Mouse (Mus musculus) neural tube, embryonic 11.5 days (tissue): Measurements from ENCODE around the gene Gm11027. TPM values are rescaled to one million over a fixed set of nuclear protein-coding genes. Genes with fewer than 3 reads are reported as not detected.
A peak's percentile ranks its signal among the peaks of the same experiment; 100 is the strongest.

Source experiments
- ATAC-seq: fragments of 200-750 bp; cut with Nextera tagmentation; 2 replicates; pipeline ENCODE4 v1.8.0; 2017; ENCODE audit warnings: moderate number of reproducible peaks, mild to moderate bottlenecking, moderate TSS enrichment, moderate library complexity; ENCODE audit not compliant: insufficient read depth, low FRiP score, low TSS enrichment
- DNase-seq: peaks from one replicate; pipeline ENCODE4 v3.0.0-alpha.2; 2015; ENCODE audit warnings: low spot score
- H3K27ac ChIP-seq: fragments of 300-500 bp; sonication (generic); 2 replicates; pipeline ENCODE4 v1.5.1; 2014; ENCODE audit warnings: low read depth, mild to moderate bottlenecking, low read length
- H3K27me3 ChIP-seq: fragments of 300-500 bp; sonication (generic); 2 replicates; pipeline ENCODE4 v1.6.1; 2014; ENCODE audit warnings: mild to moderate bottlenecking, low read length, mixed read lengths; ENCODE audit not compliant: control insufficient read depth, insufficient read depth
- H3K36me3 ChIP-seq: fragments of 300-500 bp; sonication (generic); 2 replicates; pipeline ENCODE4 v1.6.1; 2014; ENCODE audit warnings: mild to moderate bottlenecking, low read length, moderate library complexity, mixed read lengths; ENCODE audit not compliant: control insufficient read depth, insufficient read depth
- H3K4me1 ChIP-seq: fragments of 300-500 bp; sonication (generic); 2 replicates; pipeline ENCODE4 v1.6.1; 2014; ENCODE audit warnings: low read length, mixed read lengths; ENCODE audit not compliant: control insufficient read depth, insufficient read depth
- H3K4me2 ChIP-seq: fragments of 300-500 bp; sonication (generic); 2 replicates; pipeline ENCODE4 v1.6.1; 2014; ENCODE audit warnings: low read depth, mild to moderate bottlenecking, moderate library complexity
- H3K4me3 ChIP-seq: fragments of 300-500 bp; sonication (generic); 2 replicates; pipeline ENCODE4 v1.5.1; 2014; ENCODE audit warnings: low read depth, low read length
- H3K9ac ChIP-seq: fragments of 300-500 bp; sonication (generic); 2 replicates; pipeline ENCODE4 v1.6.1; 2014; ENCODE audit warnings: mild to moderate bottlenecking, low read length
- H3K9me3 ChIP-seq: fragments of 300-500 bp; sonication (generic); 2 replicates; pipeline ENCODE4 v1.6.1; 2016; ENCODE audit warnings: low read length; ENCODE audit not compliant: control insufficient read depth
- WGBS: fragments of 180-500 bp; shearing (Covaris S2); extraction: QIAGEN DNeasy Blood & Tissue Kit; methylation state at CpG from one replicate; pipeline ENCODE4 v1.1.7; 2014; 5-methylcytosine and 5-hydroxymethylcytosine counted together
- polyA plus RNA-seq: library from polyadenylated mRNA; unstranded; fragments of >200 nt; fragmentation: Nextera tagmentation; extraction: Ambion mirVana; gene quantifications from 2 replicates; pipeline ENCODE4 v1.2.1, GENCODE M21; 2014

Gene Gm11027
- polyA plus RNA-seq, 1 experiment from 2014 or later: not detected

DNA sequence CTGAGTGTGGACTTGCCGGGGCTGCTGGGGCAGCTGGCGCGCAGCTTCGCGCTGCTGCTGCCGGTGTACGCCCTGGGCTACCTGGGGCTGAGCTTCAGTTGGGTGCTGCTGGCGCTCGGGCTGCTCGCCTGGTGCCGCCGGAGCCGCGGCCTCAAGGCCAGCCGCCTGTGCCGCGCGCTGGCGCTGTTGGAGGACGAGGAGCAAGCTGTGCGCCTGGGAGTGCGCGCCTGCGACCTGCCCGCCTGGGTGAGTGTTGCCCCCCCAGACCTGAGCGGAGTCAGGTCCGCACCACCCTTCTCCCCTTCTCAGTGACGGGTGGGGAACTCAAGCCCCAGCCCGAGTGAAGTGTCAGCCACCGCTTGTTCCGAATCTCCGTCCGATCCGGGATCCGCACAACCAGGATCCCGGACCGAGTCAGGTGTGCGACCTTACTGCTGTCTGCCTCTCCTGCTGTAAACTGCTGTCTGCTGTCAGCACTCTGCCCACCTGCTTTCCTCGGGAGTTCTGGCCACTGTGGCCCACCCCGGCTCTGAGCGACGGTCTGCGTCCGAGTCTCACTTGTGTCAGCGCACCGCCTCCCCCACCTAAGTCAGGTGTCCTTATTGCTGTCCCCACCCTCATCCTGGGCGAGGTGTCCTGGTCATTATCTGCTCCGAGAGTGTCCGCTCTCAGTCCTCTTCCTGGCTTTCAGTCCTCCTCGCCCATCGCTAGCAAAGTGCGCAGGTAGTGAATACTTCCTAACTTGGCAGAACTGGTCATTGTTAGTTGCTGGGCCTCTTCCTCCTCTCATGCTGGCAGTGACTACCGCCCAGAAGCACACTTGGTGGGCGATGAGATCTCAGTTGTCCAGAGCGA lies 6.5 kb downstream of the Gm11027 start:
- DNase-seq (peak; percentile 20), ATAC-seq (no peak; the same call in 1 of the 2 replicates)
- H3K36me3 ChIP-seq: no peaks in the 10 kb centered on the region
- peak overlapping the region; percentile 94 for H3K4me2 ChIP-seq
- H3K4me3 ChIP-seq: peak overlapping the region; percentile 88
- WGBS: under 1% methylated on average over 51 of the region's 55 CpGs
- H3K9me3 ChIP-seq: no peaks in the 10 kb centered on the region
- H3K4me1 ChIP-seq: no peaks in the 10 kb centered on the region
- no peaks in the 10 kb centered on the region for H3K27me3 ChIP-seq
- H3K9ac ChIP-seq: peak overlapping the region; percentile 92
- H3K27ac ChIP-seq: peak overlapping the region; percentile 87

DNA sequence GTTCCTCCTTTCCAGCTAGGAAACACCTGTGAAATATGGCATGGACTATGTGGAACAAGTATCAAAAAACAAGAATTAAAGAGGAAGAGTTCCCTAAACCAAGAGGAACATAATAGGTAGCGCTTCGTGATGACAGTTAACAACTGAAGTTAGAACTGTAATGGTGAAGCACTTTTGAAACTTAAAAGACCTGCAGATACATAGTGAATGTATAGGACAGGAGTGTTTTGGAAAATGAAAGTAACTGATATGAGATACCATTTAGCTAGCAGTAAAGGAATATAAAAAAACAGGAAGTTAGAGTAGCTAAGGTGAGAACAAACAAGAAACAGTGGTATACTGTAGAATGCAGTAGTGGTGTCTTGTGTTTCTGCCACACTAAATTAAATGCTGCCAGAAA lies 7.7 kb downstream of the Gm11027 start:
- no peak overlapping the region for H3K27ac ChIP-seq
- no peak for ATAC-seq
- no peak for DNase-seq
- no peak overlapping the region for H3K4me3 ChIP-seq
- H3K9ac ChIP-seq: no peak overlapping the region
- WGBS: 91% methylated on average over 2 of the region's 2 CpGs
- H3K4me2 ChIP-seq: no peak overlapping the region
- no peaks in the 10 kb centered on the region for H3K27me3 ChIP-seq
- no peaks in the 10 kb centered on the region for H3K4me1 ChIP-seq
- no peaks in the 10 kb centered on the region for H3K36me3 ChIP-seq
- no peaks in the 10 kb centered on the region for H3K9me3 ChIP-seq

DNA sequence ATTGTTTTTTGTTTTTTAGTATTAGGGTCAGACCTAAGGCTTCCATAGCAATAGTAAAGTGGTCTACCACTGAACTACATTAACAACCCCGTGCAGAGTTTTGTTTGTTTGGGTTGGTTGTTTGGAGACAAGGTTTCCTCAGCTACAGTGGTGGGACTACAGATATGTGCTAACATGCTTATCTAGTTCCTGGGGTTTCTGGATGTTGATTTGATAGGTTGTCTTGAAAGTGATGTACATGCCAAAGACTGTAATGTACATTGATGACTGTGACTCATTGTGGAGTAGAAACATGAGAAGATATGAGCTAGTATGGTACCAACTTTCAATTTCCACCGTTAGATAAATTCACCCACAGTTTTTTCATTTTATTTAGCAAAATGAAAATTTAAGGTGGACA lies 8.3 kb downstream of the Gm11027 start:
- no peak overlapping the region for H3K4me3 ChIP-seq
- 85% methylated on average over 2 of the region's 2 CpGs for WGBS
- no peak overlapping the region for H3K9ac ChIP-seq

DNA sequence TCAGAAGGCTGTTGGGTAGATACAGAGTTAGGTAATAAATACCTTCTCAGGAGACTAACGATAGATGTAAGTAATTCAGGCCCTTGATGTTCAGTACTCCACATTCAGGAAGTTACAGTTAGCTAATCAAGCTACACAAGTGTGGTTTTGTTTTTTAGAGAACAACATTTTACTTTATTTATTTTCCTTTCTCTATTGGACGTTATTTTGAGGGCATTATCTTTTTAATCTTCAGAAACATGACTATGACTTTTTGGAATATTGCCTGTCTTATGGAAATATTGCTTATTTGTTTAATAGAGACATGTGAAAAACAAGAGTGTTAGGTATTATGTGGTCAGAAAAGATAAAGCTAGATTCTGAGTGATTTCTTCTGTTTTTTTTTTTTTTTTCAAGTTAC lies 18.0 kb downstream of the Gm11027 start:
- H3K4me3 ChIP-seq: no peak overlapping the region
- no peaks in the 10 kb centered on the region for H3K9me3 ChIP-seq
- H3K9ac ChIP-seq: no peak overlapping the region
- DNase-seq: no peak
- no peaks in the 10 kb centered on the region for H3K36me3 ChIP-seq
- no peak overlapping the region for H3K4me2 ChIP-seq
- no peak overlapping the region for H3K27ac ChIP-seq
- no peaks in the 10 kb centered on the region for H3K4me1 ChIP-seq
- 85% methylated on average over 2 of the region's 2 CpGs for WGBS
- no peaks in the 10 kb centered on the region for H3K27me3 ChIP-seq
- no peak for ATAC-seq

More for the DNA sequence above, 8.3 kb downstream of the Gm11027 start:
- Histone ChIP-seq H3K27me3 (no peaks in the 10 kb centered on the region), H3K9me3 (no peaks in the 10 kb centered on the region), H3K4me1 (no peaks in the 10 kb centered on the region), H3K4me2 (no peak overlapping the region), H3K27ac (no peak overlapping the region), H3K36me3 (no peaks in the 10 kb centered on the region)
- DNase-seq: no peak
- ATAC-seq: no peak

DNA sequence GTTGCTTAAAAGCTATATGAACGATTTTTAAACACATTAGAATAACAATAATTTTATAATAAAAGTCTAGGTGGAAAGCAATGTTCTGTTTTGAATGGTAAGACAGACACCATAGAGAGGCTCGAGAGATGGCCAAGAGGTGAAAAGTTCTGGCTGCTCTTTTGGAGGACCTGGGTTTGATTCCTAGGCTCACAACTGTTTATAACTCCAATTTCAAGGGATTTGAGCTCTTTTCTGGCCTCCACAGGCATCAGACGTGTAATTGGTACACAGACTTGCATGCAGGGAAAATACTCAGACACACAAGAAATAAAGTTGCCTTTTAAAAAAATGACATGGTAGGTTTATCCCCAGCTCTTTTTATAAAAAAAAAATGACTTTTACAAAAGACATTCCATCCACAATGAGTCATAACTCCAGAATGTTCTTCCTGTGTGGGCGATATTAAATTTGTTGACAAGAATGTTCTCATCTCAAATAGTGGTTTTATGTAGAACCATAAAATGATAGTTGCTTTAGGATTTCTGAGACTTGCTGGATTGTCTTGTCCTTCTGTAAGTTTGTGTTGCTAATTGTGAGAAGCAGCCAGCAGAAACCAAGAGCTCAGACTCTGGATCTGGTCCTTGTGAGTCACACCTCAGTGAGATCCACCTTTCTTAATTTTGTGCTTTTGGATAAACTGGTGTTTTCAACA lies 18.6 kb downstream of the Gm11027 start:
- H3K9me3 ChIP-seq: no peaks in the 10 kb centered on the region
- H3K27me3 ChIP-seq: no peaks in the 10 kb centered on the region
- H3K9ac ChIP-seq: no peak overlapping the region
- no peak overlapping the region for H3K4me2 ChIP-seq
- 83% methylated on average over 4 of the region's 4 CpGs for WGBS
- no peak overlapping the region for H3K27ac ChIP-seq
- H3K4me1 ChIP-seq: no peaks in the 10 kb centered on the region
- no peak for DNase-seq
- H3K36me3 ChIP-seq: no peaks in the 10 kb centered on the region
- ATAC-seq: no peak
- H3K4me3 ChIP-seq: no peak overlapping the region

DNA sequence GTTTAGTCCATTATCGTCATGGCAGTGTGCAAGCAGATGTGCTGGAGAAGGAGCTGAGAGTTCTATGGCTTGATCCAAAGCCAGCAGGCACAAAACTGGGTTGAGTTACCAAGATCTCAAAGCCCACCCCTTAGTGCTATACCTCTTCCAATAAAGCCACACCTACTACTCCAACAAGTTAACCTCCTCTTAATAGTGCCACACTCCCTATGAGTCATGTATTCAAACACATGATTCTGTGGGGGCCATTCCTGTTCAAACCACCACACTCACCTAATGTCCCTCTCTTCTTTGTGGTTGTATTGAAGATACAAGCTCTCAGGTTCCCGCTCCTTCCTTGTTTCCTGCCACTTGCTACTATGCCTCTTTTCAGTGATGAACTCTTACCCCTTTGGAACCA lies 24.7 kb downstream of the Gm11027 start:
- Histone ChIP-seq H3K4me3 (no peak overlapping the region), H3K27me3 (no peaks in the 10 kb centered on the region), H3K9ac (no peak overlapping the region), H3K36me3 (no peaks in the 10 kb centered on the region), H3K9me3 (no peaks in the 10 kb centered on the region), H3K4me1 (no peaks in the 10 kb centered on the region), H3K27ac (no peak overlapping the region), H3K4me2 (no peak overlapping the region)
- ATAC-seq: no peak
- no peak for DNase-seq
- WGBS: 96% methylated on average over 2 of the region's 2 CpGs

DNA sequence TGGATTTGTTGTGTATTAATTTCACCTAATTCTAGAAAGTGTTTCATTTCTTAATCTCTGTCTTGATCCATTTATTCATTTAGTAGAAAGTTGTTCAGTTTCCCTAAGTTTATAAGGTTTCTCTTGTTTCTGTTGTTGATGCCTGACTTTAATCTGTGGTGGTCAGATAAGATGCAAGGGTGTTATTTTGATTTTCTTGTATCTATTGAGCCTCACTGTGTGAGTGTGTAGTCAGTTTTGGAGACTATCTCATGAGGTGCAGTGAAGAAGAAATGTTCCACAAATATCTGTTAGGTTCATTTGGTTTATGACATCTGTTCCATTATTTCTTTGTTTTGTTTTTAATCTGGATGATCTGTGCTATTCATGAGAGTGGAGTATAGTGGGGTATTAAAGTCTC lies 27.0 kb downstream of the Gm11027 start:
- DNase-seq (no peak), ATAC-seq (no peak)
- H3K36me3 ChIP-seq: no peaks in the 10 kb centered on the region
- H3K27ac ChIP-seq: no peak overlapping the region
- H3K4me3 ChIP-seq: no peak overlapping the region
- H3K4me1 ChIP-seq: no peaks in the 10 kb centered on the region
- no peaks in the 10 kb centered on the region for H3K9me3 ChIP-seq
- no peak overlapping the region for H3K9ac ChIP-seq
- H3K4me2 ChIP-seq: no peak overlapping the region
- H3K27me3 ChIP-seq: no peaks in the 10 kb centered on the region

DNA sequence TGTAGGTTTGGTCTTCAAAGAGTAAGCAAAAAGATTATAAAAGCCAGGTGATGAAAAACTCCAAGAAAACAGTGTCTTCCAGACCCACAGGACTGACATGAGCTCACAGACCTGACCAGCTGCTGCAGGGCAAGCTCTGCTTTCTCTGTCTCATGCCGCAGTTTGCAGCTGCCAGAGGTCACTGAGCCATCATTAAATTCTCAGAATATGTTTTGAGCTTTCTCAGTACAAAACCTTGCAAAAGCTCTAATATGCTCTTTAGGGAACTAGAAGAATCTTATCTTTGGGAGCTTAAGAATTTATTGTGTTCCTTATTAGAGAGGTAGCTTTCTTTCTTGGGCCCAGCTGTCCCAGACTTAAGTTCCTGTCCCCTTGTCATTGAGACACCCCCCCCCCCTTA lies 30.9 kb downstream of the Gm11027 start:
- WGBS: 54% methylated on average over 1 of the region's 1 CpGs
- no peaks in the 10 kb centered on the region for H3K9me3 ChIP-seq
- ATAC-seq (no peak), DNase-seq (no peak)
- no peak overlapping the region for H3K9ac ChIP-seq
- no peak overlapping the region for H3K27ac ChIP-seq
- no peak overlapping the region for H3K4me3 ChIP-seq
- H3K4me2 ChIP-seq: no peak overlapping the region
- H3K27me3 ChIP-seq: no peaks in the 10 kb centered on the region
- no peaks in the 10 kb centered on the region for H3K4me1 ChIP-seq
- H3K36me3 ChIP-seq: no peaks in the 10 kb centered on the region

DNA sequence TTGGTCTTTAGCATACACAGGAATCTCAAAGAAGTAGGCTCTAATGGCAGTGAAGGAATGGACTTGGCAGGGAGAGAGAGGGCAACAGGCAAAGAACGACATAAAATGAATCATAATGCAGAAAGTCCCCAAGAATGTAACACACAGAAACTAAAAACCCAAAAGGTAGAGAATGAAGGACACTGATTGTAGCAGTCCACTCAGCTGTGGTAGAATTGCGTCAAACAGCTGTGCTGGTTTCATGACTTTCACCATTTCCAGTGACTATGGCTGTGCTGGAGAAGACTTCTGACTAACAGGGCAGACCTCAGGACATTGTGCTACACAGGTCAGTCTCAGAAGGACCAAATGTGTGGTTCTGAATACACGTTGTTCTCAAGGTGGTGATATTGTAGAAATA lies 32.7 kb downstream of the Gm11027 start:
- H3K9ac ChIP-seq: no peak overlapping the region
- no peaks in the 10 kb centered on the region for H3K27me3 ChIP-seq
- 93% methylated on average over 3 of the region's 3 CpGs for WGBS
- no peaks in the 10 kb centered on the region for H3K4me1 ChIP-seq
- no peaks in the 10 kb centered on the region for H3K9me3 ChIP-seq
- H3K4me2 ChIP-seq: no peak overlapping the region
- ATAC-seq: no peak
- no peak overlapping the region for H3K27ac ChIP-seq
- no peak for DNase-seq
- no peak overlapping the region for H3K4me3 ChIP-seq
- H3K36me3 ChIP-seq: no peaks in the 10 kb centered on the region
